Mouse (Mus musculus): Measurements from ENCODE around the gene Zfp217. TPM values are rescaled to one million over a fixed set of nuclear protein-coding genes. Genes with fewer than 3 reads are reported as not detected.

Gene Zfp217
- polyA plus RNA-seq, 1 experiment, result 32.1 TPM

DNA sequence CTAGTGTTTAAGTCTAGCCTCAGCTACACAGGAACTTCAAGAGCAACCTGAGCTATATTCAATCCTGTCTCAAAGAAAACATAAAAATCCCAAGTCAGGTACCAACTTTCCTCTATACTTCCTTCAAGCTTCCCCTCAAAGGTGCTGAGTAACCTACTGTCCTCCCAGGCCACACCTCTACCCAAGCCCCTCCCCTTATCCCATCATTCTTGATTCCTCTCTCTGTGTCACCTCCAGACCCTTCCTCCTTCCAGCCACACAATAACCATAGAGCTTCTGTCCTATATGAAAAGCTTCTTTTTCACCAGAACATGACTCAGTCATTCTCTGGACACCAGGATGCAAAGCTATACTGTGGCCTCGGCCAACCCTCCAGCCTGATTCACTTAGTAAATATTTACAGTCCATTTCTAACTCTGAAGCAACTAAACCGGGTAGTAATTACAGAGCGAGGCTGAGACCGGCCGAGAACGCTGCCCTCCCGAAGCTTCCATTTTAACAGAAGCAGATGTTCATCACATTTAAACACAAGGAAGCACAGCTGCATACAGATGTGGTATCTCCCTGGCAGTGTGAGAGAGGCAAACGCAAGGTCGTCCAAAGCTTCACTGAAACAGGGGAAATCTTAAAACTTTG is 8.4 kb downstream of the Zfp217 start:
- no peak for TF ChIP-seq CTCF (IDR thresholded peaks at IDR 0.05; ENCODE audit: borderline replicate concordance, control insufficient read depth, extremely low read depth, insufficient read depth, low read length, poor library complexity)
- TF ChIP-seq POLR2A (IDR thresholded peaks at IDR 0.05; ENCODE audit: control insufficient read depth, extremely low read depth, insufficient read depth, low read length, poor library complexity), result no peak
- no peak overlapping the region for H3K4me3 ChIP-seq (ENCODE audit: control insufficient read depth, insufficient read depth, low read length)
- H3K27ac ChIP-seq (ENCODE audit: control insufficient read depth, insufficient read depth, low read length), result no peak overlapping the region
- no peaks in the 10 kb centered on the region for H3K36me3 ChIP-seq (ENCODE audit: control insufficient read depth, insufficient read depth, low read length)
- WGBS, result 77% methylated on average over 9 of the region's 9 CpGs
- peaks cover 3% of the 10 kb centered on the region; the same call in 1 of the 2 replicates for H3K4me1 ChIP-seq (replicated peaks; ENCODE audit: control insufficient read depth, insufficient read depth, low read length)
- H3K27me3 ChIP-seq (ENCODE audit: control insufficient read depth, insufficient read depth, low read length), result no peaks in the 10 kb centered on the region
- DNase-seq, result no peak

DNA sequence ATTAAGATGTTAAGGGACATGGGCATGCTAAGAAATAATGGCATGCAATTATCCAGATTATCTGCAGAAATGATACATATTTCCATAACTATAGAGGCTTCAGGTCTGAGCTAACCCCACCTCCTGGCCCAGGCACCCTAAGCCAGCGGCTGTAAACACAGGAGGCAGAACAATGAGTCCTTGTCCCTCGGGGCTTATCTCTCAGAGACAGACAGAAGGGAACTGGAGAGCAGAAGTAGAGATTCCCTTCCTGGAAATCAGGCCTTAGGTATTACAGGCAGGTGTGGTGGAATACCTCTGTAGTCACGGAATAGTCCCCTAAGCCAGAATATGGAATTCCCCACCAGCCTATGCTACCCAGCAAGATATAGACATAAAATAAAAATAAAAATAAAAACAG is 11.0 kb downstream of the Zfp217 start:
- DNase-seq, result no peak
- no peak overlapping the region for H3K27ac ChIP-seq (ENCODE audit: control insufficient read depth, insufficient read depth, low read length)

DNA sequence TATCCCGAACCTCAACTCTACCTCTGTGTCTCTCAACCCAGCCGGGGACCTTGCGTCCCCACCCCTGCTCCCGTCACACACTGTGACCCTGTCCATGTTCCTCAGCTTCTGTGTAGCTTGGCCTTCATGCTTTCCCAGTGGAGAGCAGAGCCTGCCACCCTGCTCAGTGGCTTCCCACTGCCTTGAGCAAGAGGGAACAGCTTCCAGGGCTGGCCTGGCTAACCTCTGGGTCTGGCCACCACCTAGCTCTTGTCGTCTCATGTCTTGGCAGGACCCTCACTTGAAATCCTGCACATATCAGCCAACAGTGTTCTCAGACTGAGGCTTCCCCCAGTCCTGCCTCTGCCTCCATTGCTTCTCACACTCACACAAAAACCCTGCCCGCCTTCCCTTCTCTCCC is 12.1 kb downstream of the Zfp217 start:
- H3K27me3 ChIP-seq (ENCODE audit: control insufficient read depth, insufficient read depth, low read length), result no peaks in the 10 kb centered on the region
- H3K36me3 ChIP-seq (ENCODE audit: control insufficient read depth, insufficient read depth, low read length), result no peaks in the 10 kb centered on the region
- DNase-seq, result no peak
- no peak overlapping the region for H3K27ac ChIP-seq (ENCODE audit: control insufficient read depth, insufficient read depth, low read length)
- WGBS, result 96% methylated on average over 6 of the region's 6 CpGs
- TF ChIP-seq POLR2A (IDR thresholded peaks at IDR 0.05; ENCODE audit: control insufficient read depth, extremely low read depth, insufficient read depth, low read length, poor library complexity) (no peak), CTCF (IDR thresholded peaks at IDR 0.05; ENCODE audit: borderline replicate concordance, control insufficient read depth, extremely low read depth, insufficient read depth, low read length, poor library complexity) (no peak)
- H3K4me3 ChIP-seq (ENCODE audit: control insufficient read depth, insufficient read depth, low read length), result no peak overlapping the region
- H3K4me1 ChIP-seq (replicated peaks; ENCODE audit: control insufficient read depth, insufficient read depth, low read length), result peaks cover 10% of the 10 kb centered on the region

More for the DNA sequence above, 11.0 kb downstream of the Zfp217 start:
- Histone ChIP-seq H3K36me3 (ENCODE audit: control insufficient read depth, insufficient read depth, low read length) (no peaks in the 10 kb centered on the region), H3K27me3 (ENCODE audit: control insufficient read depth, insufficient read depth, low read length) (no peaks in the 10 kb centered on the region), H3K4me3 (ENCODE audit: control insufficient read depth, insufficient read depth, low read length) (no peak overlapping the region), H3K4me1 (replicated peaks; ENCODE audit: control insufficient read depth, insufficient read depth, low read length) (peaks cover 10% of the 10 kb centered on the region)
- WGBS, result 85% methylated on average over 3 of the region's 3 CpGs
- TF ChIP-seq CTCF (IDR thresholded peaks at IDR 0.05; ENCODE audit: borderline replicate concordance, control insufficient read depth, extremely low read depth, insufficient read depth, low read length, poor library complexity), result no peak
- no peak for TF ChIP-seq POLR2A (IDR thresholded peaks at IDR 0.05; ENCODE audit: control insufficient read depth, extremely low read depth, insufficient read depth, low read length, poor library complexity)

DNA sequence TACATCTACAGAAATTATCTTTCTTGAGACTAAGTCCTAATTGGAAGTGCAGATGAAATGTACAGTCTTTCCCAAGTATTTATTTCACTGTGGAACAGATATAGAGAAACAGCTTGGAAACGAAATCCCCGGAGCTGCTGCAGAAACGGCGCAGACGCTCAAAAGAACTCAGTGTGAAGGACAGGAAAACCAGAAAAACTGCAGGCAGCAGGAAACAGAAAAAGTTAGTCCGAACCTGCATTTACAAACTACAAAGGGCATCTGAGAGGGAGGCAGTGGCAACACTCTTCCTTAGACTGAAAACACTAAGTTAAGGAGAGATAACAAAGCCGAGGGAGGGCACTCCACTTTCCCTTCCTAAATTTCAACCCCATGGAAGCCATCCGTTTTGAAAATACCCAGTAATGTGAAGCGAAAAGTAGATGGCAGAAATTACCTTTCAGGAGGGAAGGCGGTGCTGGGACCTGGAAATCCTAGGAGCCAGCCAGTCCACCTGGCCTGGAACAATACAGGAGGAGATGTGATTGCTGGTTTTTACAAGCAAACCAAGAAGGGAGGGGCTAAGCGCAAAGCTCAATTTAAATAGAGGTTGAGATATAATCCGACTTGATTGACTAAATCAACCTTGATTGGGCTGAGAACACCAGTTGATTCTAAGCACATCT is 13.7 kb downstream of the Zfp217 start:
- H3K4me1 ChIP-seq (replicated peaks; ENCODE audit: control insufficient read depth, insufficient read depth, low read length), result peaks cover 14% of the 10 kb centered on the region
- peak overlapping the region; percentile 58 for H3K27ac ChIP-seq (ENCODE audit: control insufficient read depth, insufficient read depth, low read length)
- DNase-seq, result no peak
- TF ChIP-seq CTCF (IDR thresholded peaks at IDR 0.05; ENCODE audit: borderline replicate concordance, control insufficient read depth, extremely low read depth, insufficient read depth, low read length, poor library complexity), result no peak
- TF ChIP-seq POLR2A (IDR thresholded peaks at IDR 0.05; ENCODE audit: control insufficient read depth, extremely low read depth, insufficient read depth, low read length, poor library complexity), result no peak
- no peaks in the 10 kb centered on the region for H3K36me3 ChIP-seq (ENCODE audit: control insufficient read depth, insufficient read depth, low read length)
- WGBS, result 4% methylated on average over 12 of the region's 12 CpGs
- H3K27me3 ChIP-seq (ENCODE audit: control insufficient read depth, insufficient read depth, low read length), result no peaks in the 10 kb centered on the region
- H3K4me3 ChIP-seq (ENCODE audit: control insufficient read depth, insufficient read depth, low read length), result no peak overlapping the region

DNA sequence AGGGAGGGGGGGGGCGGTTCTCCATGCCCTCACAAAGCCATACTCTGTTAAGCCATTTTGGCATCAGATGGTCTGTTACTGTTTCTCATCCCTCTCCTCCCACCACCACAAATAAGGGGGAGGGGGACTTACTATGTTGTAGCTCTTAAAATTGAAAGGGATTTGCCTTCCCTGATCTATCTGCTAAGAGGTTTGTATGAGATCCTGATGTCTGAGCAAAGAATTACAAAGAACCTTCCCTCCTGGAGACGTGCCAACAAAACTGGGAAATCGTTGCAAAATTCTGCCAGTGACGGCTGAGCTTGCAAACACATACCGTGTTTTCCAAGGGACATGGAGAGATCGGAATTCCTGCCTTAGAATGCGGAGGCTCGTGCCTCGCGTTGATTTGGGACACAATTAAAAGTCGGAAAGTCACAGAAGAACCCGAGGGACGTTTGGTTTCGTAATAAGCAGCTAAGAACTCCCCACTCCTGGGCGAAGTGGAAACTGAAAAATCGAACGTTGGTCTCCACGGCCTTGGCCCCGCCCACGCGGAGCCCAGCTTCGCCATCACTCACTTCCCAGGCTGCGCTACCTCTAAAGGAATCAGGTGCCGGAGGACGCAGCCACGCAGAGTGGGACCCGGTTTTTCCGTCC is 14.7 kb downstream of the Zfp217 start:
- WGBS, result under 1% methylated on average over 28 of the region's 28 CpGs
- no peak for TF ChIP-seq CTCF (IDR thresholded peaks at IDR 0.05; ENCODE audit: borderline replicate concordance, control insufficient read depth, extremely low read depth, insufficient read depth, low read length, poor library complexity)
- TF ChIP-seq POLR2A (IDR thresholded peaks at IDR 0.05; ENCODE audit: control insufficient read depth, extremely low read depth, insufficient read depth, low read length, poor library complexity), result peak; percentile 49
- H3K27me3 ChIP-seq (ENCODE audit: control insufficient read depth, insufficient read depth, low read length), result no peaks in the 10 kb centered on the region
- H3K4me1 ChIP-seq (replicated peaks; ENCODE audit: control insufficient read depth, insufficient read depth, low read length), result peaks cover 20% of the 10 kb centered on the region
- DNase-seq, result peak; percentile 68
- no peaks in the 10 kb centered on the region for H3K36me3 ChIP-seq (ENCODE audit: control insufficient read depth, insufficient read depth, low read length)
- H3K27ac ChIP-seq (ENCODE audit: control insufficient read depth, insufficient read depth, low read length), result peak overlapping the region; percentile 89
- peak overlapping the region; percentile 65 for H3K4me3 ChIP-seq (ENCODE audit: control insufficient read depth, insufficient read depth, low read length)

DNA sequence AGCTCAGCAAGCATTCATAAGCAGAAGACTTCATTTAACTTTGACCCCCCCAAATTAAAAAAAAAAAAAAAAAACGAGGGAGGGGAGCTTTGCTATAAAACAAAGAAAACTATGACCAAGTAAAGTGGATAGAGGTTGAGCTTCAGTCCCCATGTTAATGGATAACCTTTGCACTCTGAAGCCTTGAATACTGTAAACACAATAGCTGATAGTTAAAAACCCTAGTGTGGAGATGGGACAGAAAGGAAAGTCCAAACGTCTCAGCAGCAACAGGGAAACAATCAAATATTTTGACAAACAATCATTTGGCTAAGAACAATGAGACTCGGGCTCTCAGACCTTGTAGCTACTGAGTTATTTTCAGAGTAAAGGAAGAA is 15.2 kb downstream of the Zfp217 start:
- TF ChIP-seq CTCF (IDR thresholded peaks at IDR 0.05; ENCODE audit: borderline replicate concordance, control insufficient read depth, extremely low read depth, insufficient read depth, low read length, poor library complexity) (no peak), POLR2A (IDR thresholded peaks at IDR 0.05; ENCODE audit: control insufficient read depth, extremely low read depth, insufficient read depth, low read length, poor library complexity) (no peak)
- H3K4me3 ChIP-seq (ENCODE audit: control insufficient read depth, insufficient read depth, low read length), result peak overlapping the region; percentile 65
- H3K27me3 ChIP-seq (ENCODE audit: control insufficient read depth, insufficient read depth, low read length), result no peaks in the 10 kb centered on the region
- peak overlapping the region; percentile 89 for H3K27ac ChIP-seq (ENCODE audit: control insufficient read depth, insufficient read depth, low read length)
- H3K4me1 ChIP-seq (replicated peaks; ENCODE audit: control insufficient read depth, insufficient read depth, low read length), result peaks cover 23% of the 10 kb centered on the region
- no peaks in the 10 kb centered on the region for H3K36me3 ChIP-seq (ENCODE audit: control insufficient read depth, insufficient read depth, low read length)
- 0% methylated on average over 3 of the region's 3 CpGs for WGBS
- DNase-seq, result no peak
